Mouse (Mus musculus): ENCODE results near the gene Cpne9.
"Not testable (repeated sequence)": the region's sequence is repeated elsewhere in the genome, so short reads cannot be mapped to it uniquely, and the experiment has no call there.

The Cpne9 gene

DNA sequence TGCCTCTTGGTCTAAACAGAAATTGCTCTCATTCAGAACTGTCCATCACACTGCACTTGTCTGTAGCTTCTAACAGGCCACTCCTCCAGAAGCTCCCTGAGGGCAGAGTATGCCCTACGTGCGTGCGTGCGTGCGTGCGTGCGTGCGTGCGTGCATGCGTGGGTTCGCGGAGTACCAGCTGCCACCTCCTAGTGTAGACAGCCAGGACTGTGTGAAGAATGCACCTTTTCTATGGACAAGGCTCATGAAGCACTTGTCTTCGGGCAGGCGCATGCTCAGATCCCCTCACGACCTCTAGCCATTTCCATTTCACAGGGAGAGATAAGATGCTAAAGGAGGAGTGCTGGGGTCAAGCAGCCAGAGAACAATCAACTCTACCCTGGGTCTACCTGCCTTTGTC lies 7.2 kb downstream of the Cpne9 start:
- DNase-seq (ENCODE audit: low spot score in 2 of 2) = no peak

DNA sequence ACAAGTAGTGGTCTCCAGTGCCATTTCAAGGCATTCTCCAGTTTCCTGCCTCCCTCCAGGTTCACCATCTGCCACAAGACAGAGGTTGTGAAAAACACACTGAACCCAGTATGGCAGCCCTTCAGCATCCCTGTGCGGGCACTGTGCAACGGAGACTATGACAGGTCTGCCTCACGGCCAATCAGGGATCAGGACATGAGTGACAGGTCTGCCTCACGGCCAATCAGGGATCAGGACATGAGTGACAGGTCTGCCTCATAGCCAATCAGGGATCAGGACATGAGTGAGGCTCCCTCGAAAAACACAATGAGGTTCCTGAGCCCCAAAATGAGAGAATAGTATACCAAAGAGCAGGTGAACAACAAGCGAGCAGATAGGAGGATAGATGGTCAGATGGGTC lies 8.2 kb downstream of the Cpne9 start:
- no peak for DNase-seq (ENCODE audit: low spot score in 2 of 2)

DNA sequence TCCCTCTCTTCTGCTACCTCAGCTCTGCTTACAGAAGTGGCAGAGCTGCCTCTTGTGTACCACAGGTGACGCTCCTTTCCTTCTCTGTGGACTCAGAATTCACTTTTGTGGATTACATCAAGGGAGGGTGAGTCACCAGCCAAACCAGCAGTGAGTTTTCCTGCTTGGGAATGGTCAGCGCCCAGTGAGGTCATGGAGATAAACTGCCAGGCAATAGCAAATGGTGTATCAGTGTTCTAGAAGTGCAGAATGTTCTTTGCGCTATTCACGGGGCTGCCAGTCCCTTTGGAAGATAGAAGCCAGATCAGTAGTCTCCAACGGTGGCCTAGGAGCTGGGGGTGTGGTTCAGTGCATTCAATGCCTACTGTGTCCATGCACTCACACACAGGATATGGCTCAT lies 10.8 kb downstream of the Cpne9 start:
- DNase-seq (ENCODE audit: low spot score in 2 of 2) = no peak

DNA sequence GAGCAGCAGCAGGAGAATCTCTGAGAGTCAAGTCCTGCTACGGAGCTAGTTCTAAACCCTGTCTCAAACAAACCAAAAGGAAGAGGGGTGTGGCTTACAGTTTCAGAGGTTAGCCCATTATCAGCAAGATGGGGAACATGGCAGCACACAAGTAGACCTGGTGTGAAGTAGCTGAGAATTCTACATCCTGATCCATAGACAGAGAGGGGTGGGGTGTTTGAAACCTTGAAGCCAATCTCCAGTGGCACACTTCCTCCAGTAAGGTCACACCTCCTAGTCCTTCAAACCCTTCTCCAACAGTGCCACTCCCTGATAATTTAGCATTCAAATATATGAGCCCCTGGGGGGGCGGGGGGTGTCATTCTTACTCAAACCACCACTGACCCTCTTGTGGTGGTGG lies 13.9 kb downstream of the Cpne9 start:
- DNase-seq (ENCODE audit: low spot score in 2 of 2) = no peak

DNA sequence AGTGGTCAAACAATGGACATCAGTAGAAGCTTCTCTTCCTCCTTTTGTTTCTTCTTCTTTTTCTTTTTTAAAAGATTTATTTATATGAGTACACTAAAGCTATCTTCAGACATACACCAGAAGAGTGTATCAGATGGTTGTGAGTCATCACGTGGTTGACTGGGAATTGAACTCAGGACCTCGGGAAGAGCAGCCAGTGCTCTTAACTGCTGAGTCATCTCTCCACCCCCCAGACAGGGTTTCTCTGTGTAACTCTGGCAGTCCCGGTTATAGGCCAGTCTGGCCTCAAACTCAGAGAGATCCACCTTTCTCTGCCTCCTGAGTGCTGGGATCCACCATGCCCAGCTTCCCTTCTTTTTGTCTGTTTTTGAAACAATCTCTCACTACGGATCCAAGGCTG lies 14.5 kb downstream of the Cpne9 start:
- DNase-seq (ENCODE audit: low spot score in 2 of 2) = no peak

DNA sequence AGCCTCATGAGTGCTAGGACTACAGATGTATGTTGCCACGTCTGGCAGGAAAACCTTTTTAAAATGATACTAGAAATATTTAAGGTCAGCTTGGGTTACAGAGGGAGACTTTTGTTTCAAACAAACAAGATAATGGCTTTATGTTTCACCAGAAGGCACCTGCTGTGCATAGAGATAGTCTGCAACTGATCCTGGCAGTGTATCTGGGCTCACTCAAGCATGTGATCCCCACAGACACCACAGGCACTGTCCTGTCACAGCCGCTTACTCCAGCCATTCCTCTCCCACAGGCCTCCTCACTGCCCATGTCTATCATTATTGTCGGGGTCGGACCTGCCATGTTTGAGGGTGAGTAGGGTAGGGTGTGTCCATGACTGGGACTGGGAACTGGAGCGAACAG lies 19.2 kb downstream of the Cpne9 start:
- DNase-seq (ENCODE audit: low spot score in 2 of 2) = no peak

DNA sequence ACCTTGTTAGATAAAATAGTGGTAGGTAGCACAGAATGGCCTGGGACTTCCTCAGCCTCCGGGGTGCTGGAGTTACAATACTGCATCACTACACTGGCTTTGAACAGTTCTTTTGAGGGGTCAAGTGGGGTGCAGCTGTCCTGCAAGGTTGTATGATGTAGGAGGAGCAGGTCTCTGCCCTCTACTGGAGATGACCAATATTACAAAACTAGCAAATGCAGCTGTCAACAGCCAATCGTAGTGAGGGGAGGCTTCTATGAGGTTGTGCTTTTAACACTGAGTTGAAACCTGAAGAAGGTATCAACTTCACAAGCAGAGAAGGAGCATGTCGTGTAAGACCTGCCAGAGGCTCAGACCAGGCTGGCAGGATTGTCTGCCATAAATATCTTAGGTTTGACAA lies 20.2 kb downstream of the Cpne9 start:
- no peak for DNase-seq (ENCODE audit: low spot score in 2 of 2)

DNA sequence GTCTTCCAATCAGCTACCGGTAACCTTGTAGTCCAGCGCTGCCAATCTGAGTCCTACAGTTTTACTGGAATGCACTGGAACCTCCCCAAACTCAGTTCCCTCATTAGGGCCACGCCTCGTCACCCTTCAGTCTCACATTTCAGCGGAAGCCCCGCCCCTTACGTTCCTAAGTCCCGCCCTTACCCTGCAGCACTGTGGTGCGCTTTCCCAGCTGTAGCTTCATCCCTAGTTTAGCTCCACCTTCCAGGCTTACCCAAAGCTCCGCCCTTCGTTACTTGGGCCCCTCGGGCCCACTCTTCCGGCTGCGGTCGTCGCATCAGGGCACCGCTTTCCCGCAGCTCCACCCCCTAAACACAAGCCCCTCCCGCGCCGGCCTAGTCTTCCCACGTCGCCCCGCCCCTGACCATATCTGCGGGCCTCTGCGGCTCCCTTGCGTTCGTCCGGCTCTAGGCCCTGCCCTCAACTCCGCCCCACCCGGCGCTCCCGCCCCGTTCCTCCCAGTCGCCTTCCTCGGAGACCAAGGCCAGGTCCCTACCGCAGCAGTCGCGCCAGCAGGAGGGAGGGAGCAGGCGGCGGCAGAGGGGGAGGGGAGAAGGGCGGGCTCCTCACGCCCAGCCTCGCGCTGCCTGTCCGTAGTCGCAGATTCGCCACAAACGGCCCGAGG lies 24.3 kb downstream of the Cpne9 start:
- peak; percentile 99 for DNase-seq (ENCODE audit: low spot score in 2 of 2)

DNA sequence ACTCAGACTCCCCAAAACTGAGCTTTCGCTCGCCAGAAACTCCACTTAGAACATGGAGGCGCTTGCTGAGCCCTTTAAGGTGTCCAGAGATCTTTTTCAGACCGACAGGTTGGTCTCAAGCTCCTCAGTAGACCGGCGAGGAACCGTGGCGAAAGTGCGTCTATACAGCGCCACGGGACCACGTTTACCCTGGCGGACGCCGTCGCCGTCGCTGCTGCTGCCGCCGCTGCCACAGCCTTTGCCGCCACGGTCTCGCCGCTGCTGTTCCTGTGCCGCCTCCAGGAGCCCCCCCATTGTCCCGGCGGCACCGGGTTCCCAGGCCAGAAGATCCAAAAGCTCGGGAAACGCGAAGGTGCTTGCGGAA lies 24.9 kb downstream of the Cpne9 start, which contains the start of gene Brpf1:
Gene Brpf1 (plus strand): TSS at position 152 of the 364 bp plus-strand sequence.
- no peak for DNase-seq (ENCODE audit: low spot score in 2 of 2)

DNA sequence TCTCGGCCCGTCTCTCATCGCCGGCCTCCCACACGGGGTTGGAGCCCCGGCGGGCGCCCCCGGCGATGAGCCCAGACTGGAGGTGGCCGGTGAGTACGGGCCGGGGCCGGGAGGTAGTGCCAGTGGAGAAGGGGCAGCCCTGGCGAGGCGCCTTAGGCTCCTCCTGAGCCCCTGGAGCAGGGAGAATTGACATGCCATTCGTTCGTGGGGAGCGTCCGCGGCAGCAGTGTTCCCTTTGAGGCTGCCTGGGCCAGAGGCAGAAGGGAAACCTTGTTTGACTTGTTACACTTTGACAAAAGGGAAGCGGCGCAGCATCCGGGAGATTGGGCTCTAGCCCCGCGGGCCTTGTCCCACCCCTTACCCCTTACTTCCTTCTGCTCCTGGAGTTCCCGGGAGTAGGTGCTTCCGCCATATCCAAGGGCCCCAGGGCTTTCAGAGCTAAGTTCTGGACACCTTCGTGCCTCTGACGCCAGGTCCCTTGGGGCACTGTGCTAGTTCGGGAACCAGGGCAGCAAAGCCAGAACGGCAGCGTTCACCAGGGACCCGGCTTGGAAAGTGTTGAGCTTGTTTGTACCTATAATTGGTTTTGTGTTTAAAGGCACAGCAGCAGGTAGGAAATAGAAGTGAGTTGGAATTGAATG lies 25.5 kb downstream of the Cpne9 start:
- DNase-seq (ENCODE audit: low spot score in 2 of 2) = peak; percentile 58 to 64

DNA sequence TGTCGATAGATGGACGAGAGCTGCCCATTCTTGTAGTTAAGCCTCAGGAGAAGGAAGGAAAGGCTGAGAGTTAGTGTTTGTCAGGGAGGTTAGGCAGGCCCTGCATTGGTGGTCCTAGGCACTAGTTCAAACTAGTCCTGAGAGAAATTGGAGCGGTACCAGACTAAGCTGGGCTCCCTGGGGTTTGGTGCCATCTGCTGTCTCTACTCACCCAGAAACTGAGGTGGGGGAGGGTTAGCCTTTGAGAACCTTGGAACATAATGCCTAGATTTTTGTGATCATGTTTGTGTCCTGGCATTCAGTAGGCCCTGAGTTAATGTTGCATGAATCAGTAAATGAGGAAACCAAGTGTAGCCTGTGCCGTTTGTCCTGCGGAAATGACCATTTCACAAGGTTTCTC lies 26.0 kb downstream of the Cpne9 start:
- DNase-seq (ENCODE audit: low spot score in 2 of 2) = peak; percentile 59 to 68

DNA sequence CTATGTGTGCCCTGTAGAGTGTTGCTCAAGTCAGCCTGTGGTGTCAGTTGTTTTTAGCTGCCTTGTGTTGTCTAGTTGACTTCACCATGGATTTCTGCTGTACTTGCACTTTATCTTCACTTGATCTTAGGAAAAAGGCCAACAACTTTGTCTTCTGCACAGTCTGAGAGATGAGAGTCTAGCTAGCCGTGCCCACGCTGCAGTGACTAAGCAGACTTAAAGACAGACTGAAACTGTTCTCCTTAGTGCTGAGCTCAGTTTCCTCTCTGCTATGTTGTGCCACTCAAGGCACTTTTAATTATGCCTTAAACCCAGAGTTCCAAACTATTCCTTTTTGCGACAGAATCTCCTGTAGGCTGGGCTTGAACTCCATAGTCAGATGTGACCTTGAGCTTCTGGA lies 33.9 kb downstream of the Cpne9 start:
- DNase-seq (ENCODE audit: low spot score in 2 of 2) = no peak

DNA sequence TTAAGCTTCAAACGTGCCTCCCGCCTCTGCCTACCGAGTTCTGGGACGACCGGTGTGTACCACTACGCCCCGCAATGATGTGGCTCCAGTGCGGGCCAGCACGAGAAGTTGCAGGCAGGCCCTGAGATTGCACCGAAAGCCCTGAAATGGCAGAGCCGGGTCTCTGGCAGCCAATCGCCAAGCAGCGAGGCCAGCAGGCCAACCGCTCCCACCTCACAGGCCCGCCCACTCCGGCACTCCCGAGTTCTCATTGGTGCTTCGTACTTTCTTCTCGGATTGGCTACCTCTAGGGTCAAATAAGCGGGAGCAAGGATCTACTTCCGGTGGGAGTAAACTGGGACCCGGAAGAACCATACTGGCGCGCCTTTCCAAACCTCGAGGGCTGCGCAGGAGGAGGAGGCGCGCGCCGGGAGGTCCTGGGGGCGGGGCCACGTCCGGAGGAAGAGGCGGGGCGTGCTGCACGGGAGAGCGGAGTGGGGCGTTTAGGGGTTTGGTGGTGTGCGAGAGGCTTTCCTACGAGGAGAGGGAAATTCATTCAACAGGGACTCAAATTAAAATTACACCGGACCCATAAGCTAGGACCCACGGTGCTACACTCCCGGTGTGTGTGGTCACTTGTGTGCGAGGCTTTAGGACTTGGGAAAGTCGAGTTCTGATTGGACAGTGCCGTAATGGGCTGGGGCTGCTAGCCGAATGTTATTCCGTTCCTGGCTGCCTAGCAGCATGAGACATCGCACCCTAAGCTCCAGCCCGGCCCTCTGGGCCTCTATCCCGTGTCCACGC lies 44.6 kb downstream of the Cpne9 start, which contains the start of gene Ogg1:
Gene Ogg1 (plus strand): TSS at position 440 of the 783 bp plus-strand sequence.
- DNase-seq (ENCODE audit: low spot score in 2 of 2) = peak; percentile 99 to 100

DNA sequence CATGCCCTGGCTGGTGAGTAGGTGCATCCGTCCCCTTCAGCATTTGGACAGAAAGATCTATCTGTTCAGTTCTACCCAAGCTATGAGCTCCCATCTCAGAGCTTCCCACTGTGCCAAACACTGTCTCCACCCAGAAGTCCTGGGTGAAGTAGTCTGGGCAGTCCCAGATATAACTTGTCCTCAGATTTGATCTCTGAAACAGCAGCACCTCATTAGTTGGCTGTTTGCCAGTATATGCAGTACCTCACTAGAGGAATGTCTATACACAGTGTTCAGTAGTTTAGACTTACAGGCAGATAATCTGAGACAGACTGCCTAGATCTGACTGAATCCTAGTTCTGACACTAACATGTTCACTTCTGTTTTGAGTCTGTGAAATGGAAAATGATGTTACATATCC lies 47.3 kb downstream of the Cpne9 start:
- DNase-seq (ENCODE audit: low spot score in 2 of 2) = no peak

DNA sequence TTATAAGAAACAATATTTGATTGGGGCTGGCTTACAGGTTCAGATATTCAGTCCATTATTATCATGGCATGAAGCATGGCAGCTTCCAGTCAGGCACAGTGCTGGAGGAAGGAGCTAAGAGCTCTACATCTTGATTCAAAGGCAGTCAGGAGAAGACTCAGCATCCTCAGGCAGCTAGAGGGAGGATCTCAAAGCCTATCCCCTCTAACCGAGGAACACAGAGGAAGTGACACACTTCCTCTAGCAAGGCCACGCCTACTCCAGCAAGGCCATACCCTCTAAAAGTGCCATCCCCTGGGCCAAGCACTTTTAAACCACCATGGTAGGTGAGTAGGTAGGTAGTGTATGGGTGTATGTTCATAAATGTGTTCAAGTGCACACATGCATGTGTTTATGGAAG lies 48.4 kb downstream of the Cpne9 start:
- DNase-seq (ENCODE audit: low spot score in 2 of 2) = no peak

DNA sequence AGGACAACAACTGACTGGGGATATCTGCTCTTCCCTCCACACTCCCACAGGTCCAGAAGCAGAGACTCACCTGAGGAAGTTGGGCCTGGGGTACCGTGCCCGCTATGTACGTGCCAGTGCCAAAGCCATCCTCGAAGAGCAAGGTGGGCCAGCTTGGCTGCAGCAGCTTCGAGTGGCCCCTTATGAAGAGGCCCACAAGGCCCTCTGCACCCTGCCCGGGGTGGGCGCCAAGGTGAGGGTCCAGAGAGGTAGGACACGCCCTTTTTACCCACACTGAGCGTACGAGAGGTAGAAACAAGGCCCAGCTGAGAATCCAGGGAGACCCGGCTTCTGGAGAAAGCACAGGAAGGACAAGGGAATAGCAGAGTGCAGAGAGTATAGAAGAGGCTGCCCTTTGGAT lies 49.6 kb downstream of the Cpne9 start:
- no peak for DNase-seq (ENCODE audit: low spot score in 2 of 2)

DNA sequence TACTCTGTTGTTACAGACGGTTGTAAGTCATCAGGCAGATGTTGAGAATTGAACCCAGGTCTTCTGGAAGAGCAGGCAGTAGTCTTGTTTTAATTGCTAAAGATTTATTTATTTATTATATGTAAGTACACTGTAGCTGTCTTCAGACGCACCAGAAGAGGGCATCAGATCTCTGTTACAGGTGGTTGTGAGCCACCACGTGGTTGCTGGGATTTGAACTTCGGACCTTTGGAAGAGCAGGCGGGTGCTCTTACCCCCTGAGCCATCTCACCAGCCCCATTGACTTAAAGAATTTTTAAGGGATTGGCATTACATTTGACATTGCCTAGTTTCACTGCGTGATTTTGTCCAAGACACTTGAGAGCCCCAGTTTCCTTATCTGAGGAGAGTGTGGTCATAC lies 50.6 kb downstream of the Cpne9 start:
- not testable (repeated sequence) for DNase-seq (ENCODE audit: low spot score in 2 of 2)

DNA sequence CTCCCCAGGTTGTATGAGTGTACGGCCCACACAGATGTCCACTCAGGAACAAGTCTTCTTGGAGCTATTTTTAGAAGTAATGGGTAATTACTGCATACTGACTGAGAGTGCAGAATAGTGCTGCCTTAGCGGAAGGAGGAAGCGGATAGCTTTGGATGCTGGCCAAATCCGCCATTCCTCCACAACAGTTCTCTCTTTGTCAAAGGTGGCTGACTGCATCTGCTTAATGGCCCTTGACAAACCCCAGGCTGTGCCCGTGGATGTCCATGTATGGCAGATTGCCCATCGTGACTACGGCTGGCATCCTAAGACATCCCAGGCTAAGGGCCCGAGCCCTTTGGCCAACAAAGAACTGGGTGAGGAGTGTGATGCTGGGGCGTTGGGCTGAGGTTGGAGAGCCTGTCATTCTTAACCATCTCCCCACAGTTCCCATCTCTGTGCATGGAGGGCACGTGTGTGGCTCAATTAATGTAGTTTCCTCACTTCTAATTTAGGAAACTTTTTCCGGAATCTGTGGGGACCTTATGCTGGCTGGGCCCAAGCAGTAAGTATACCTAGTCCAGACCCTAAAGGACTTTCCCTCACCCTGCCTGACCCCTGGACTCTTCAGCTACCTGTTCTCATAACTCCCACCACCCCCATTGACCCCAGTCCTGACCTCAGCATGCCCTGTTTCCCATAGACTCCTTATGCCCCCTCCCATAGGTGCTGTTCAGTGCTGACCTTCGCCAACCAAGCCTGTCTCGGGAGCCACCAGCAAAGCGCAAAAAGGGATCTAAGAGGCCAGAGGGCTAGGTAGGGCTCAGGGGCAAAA lies 51.2 kb downstream of the Cpne9 start:
- DNase-seq (ENCODE audit: low spot score in 2 of 2) = peak; percentile 86 to 90

DNA sequence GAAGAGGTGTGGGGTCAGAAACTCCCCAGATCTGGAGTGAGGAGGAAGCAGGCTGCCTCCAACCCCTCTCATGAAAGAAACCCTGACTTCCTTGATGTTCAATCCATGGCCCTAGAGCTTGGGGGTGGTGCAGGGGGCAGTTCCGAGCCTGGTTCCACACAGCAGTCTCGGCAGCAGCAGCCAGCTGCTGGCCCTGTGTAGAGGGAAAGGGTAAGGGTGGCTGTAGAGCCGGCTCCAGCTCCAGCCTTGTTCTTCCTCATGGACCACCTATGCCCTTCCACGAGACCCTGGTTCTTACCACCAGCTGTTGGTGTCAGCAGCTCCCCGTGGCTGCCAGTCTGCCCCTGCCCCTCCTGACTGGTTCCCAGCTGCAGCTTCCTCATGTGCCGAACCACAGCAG lies 52.1 kb downstream of the Cpne9 start:
- DNase-seq (ENCODE audit: low spot score in 2 of 2) = no peak

DNA sequence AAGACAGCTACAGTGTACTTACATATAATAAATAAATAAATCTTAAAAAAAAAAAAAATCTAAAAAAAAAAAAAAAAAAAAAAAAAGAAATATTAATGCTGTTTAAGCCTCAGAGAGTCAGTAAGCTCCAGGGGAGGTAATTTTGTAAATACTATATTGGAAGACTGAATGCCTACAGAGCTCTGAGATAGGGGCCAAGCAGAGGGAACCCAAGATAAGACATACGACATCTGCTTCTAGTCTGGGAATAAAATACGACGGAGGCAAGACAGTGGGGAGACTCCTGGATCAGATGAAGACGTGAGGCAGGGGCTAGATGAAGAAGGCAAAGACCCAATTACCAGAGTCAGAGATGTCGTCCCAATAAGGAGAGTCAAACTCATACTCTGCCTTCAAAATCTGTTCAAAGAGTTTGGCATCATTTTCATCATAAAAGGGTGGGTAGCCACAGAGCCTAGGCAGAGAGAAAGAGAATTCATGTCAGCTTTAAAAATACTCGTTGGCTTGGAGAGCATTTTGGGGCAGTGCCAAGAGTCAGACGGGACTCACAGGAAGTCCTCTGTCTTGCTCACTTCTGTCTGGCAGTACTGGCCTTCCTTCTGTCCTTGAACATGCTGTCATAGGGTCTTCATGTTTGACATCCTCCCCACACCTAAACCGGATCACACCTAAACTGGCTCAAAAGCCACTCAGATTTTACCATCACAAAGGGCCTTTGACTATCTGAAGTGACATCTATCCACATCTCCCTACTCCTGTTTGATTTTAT lies 54.9 kb downstream of the Cpne9 start:
- DNase-seq (ENCODE audit: low spot score in 2 of 2) = no peak

DNA sequence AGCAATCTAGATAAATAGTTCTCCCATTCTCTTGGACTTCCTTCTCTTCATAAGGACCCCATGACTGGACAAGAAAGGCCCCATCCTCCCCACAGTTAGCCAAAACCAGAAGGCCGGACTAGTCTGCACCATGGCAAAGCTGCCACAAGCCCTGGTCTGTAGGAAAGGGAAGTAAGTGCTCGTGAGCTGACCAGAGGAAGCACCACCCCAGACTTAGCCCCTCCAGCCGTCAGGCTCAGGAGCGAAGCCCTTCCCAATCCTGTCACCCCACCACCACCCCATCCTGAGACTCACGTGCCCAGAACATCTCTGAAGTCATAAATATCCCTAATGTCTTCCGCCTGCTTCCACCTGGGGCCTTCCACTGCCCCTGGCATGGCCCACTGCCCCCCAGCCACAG lies 59.5 kb downstream of the Cpne9 start:
- DNase-seq (ENCODE audit: low spot score in 2 of 2) = peak in 1 of 2 experiments; percentile 48
